Mouse (Mus musculus) MEL (cell line): ENCODE data around the gene Defb43.

Source experiments
- CHD2 ChIP-seq: IDR thresholded peaks from 2 replicates; pipeline ENCODE4 v1.6.1; 2011; ENCODE audit warnings: low read length, improper control_type of control experiment
- CTCF ChIP-seq, 3 experiments: IDR thresholded peaks in 2 of 3; conservative IDR thresholded peaks in 1 of 3; 2 replicates each; pipeline ENCODE4 v1.5.1; 2011 to 2012; ENCODE audit warnings: low read length in 3 of 3, low read depth in 2 of 3, mild to moderate bottlenecking in 2 of 3, improper control_type of control experiment in 1 of 3, inconsistent platforms in 1 of 3, mixed read lengths in 1 of 3, moderate library complexity in 1 of 3; ENCODE audit not compliant: control insufficient read depth in 1 of 3, insufficient read depth in 1 of 3, poor library complexity in 1 of 3, severe bottlenecking in 1 of 3
- ELF1 ChIP-seq: IDR thresholded peaks from 2 replicates; pipeline ENCODE4 v1.6.1; 2014; ENCODE audit warnings: low read depth, mild to moderate bottlenecking, inconsistent platforms, low read length, improper control_type of control experiment, moderate library complexity
- EP300 ChIP-seq, 2 experiments: IDR thresholded peaks; 2 replicates each; pipeline ENCODE4 v1.6.1; 2011; ENCODE audit warnings: improper control_type of control experiment in 2 of 2, low read length in 2 of 2, low read depth in 1 of 2, mild to moderate bottlenecking in 1 of 2
- JUND ChIP-seq: IDR thresholded peaks from 2 replicates; pipeline ENCODE4 v1.6.1; 2011; ENCODE audit warnings: low read depth, mild to moderate bottlenecking, improper control_type of control experiment, low read length
- KAT2A ChIP-seq: conservative IDR thresholded peaks from 2 replicates; pipeline ENCODE4 v1.6.1; 2012; ENCODE audit warnings: low read depth, low read length, improper control_type of control experiment, inconsistent platforms
- MAX ChIP-seq: IDR thresholded peaks from 2 replicates; pipeline ENCODE4 v1.6.1; 2011; ENCODE audit warnings: low read length, improper control_type of control experiment
- MYB ChIP-seq: IDR thresholded peaks from 2 replicates; pipeline ENCODE4 v1.6.1; 2011; ENCODE audit warnings: mild to moderate bottlenecking, low read depth, low read length, improper control_type of control experiment
- POLR2A ChIP-seq, 2 experiments: IDR thresholded peaks; 2 replicates each; pipeline ENCODE4 v1.6.1; 2011 to 2012; ENCODE audit warnings: low read length in 2 of 2, mild to moderate bottlenecking in 2 of 2, control low read depth in 1 of 2, improper control_type of control experiment in 1 of 2, low read depth in 1 of 2, moderate library complexity in 1 of 2; ENCODE audit not compliant: control insufficient read depth in 1 of 2, insufficient read depth in 1 of 2, poor library complexity in 1 of 2
- RAD21 ChIP-seq: IDR thresholded peaks from 2 replicates; pipeline ENCODE4 v1.6.1; 2011; ENCODE audit warnings: mild to moderate bottlenecking, low read depth, low read length, improper control_type of control experiment
- SMC3 ChIP-seq: IDR thresholded peaks from 2 replicates; pipeline ENCODE4 v1.6.1; 2011; ENCODE audit warnings: low read depth, low read length, improper control_type of control experiment
- TCF12 ChIP-seq: IDR thresholded peaks from 2 replicates; pipeline ENCODE4 v1.6.1; 2014; ENCODE audit warnings: low read depth, mild to moderate bottlenecking, inconsistent platforms, low read length, improper control_type of control experiment, moderate library complexity
- ZC3H11A ChIP-seq: IDR thresholded peaks from 2 replicates; pipeline ENCODE4 v1.6.1; 2012; ENCODE audit warnings: low read depth, mild to moderate bottlenecking, inconsistent platforms, low read length, improper control_type of control experiment
- ZNF384 ChIP-seq: IDR thresholded peaks from 2 replicates; pipeline ENCODE4 v1.6.1; 2012; ENCODE audit warnings: low read depth, mild to moderate bottlenecking, inconsistent platforms, low read length, improper control_type of control experiment

- TF ChIP-seq EP300 (IDR thresholded peaks at IDR 0.05; ENCODE audit: low read depth in 1 of 2, low read length in 2 of 2): no peak
- no peak for TF ChIP-seq TCF12
- TF ChIP-seq ZNF384: no peak
- no peak for TF ChIP-seq SMC3
- no peak for TF ChIP-seq MYB
- no peak for TF ChIP-seq CTCF (IDR thresholded peaks at IDR 0.05 in 2 of 3, conservative IDR thresholded peaks at IDR 0.05 in 1 of 3; ENCODE audit: control insufficient read depth in 1 of 3, insufficient read depth in 1 of 3, low read depth in 2 of 3, low read length in 3 of 3, poor library complexity in 1 of 3, severe bottlenecking in 1 of 3)
- no peak for TF ChIP-seq POLR2A (IDR thresholded peaks at IDR 0.05; ENCODE audit: control insufficient read depth in 1 of 2, insufficient read depth in 1 of 2, low read depth in 1 of 2, low read length in 2 of 2, poor library complexity in 1 of 2)
- TF ChIP-seq MAX: no peak
- no peak for TF ChIP-seq ZC3H11A
- no peak for TF ChIP-seq RAD21
- no peak for TF ChIP-seq KAT2A
- TF ChIP-seq CHD2: no peak
- TF ChIP-seq JUND: no peak
- TF ChIP-seq ELF1: no peak
Observed at GRCm38 (mm10) chr14:63011471-63011870, at the start of gene Defb43.
